Mouse (Mus musculus): ENCODE data around the gene Mrps18b. TPM values are rescaled to one million over a fixed set of nuclear protein-coding genes. Genes with fewer than 3 reads are reported as not detected.

Gene Mrps18b
- total RNA-seq, 2 experiments from 2014 or later = 53.8 to 55.4 TPM

Small RNA genes lying within 50 kb of the gene (microRNA-seq; reads per million reads assigned to microRNA genes)
- 0 to 0.72 reads per million in 2 experiments for gene Gm28033
- gene Mir1894 = 0 reads per million in 2 experiments
- gene Mir877 = 15.6 to 22.2 reads per million in 2 experiments

Other genes starting within 250 kb of the Mrps18b start
- gene Vars2, start 248.8 kb downstream of the Mrps18b start, total RNA-seq (2021) = 10 to 100 TPM; 12.5 to 12.9 TPM
- gene Gtf2h4, start 242.7 kb downstream of the Mrps18b start, total RNA-seq (2021) = 10 to 100 TPM; 15.3 to 19.0 TPM
- gene Ddr1, start 211.8 kb downstream of the Mrps18b start, total RNA-seq (2021) = 10 to 100 TPM; 12.7 to 15.0 TPM
- gene Ier3, start 94.7 kb downstream of the Mrps18b start, total RNA-seq (2021) = 1 to 10 TPM; 5.3 to 5.4 TPM
- 10 to 100 TPM; 44.0 to 44.1 TPM for gene Flot1, start 93.2 kb downstream of the Mrps18b start, total RNA-seq (2021)
- gene Tubb5, start 78.1 kb downstream of the Mrps18b start, total RNA-seq (2021) = 10 to 100 TPM; 34.7 to 38.6 TPM
- 1 to 10 TPM; 2.9 to 3.5 TPM for gene Mdc1, start 74.9 kb downstream of the Mrps18b start, total RNA-seq (2021)
- 1 to 10 TPM; 1.6 to 2.0 TPM for gene Nrm, start 55.1 kb downstream of the Mrps18b start, total RNA-seq (2021)
- gene Ppp1r18, start 50.8 kb downstream of the Mrps18b start, total RNA-seq (2021) = 1 to 10 TPM; 5.1 to 5.2 TPM
- gene Dhx16, start 36.6 kb downstream of the Mrps18b start, total RNA-seq (2021) = 10 to 100 TPM; 10.8 to 14.2 TPM
- 10 to 100 TPM; 59.6 to 63.8 TPM for gene 2310061I04Rik, start 19.0 kb downstream of the Mrps18b start, total RNA-seq (2021)
- gene Atat1, start 6.3 kb downstream of the Mrps18b start, total RNA-seq (2021) = 1 to 10 TPM; 3.0 to 3.2 TPM
- gene Ppp1r10, start within 50 bp of the Mrps18b start, total RNA-seq (2021) = 10 to 100 TPM; 17.8 to 19.2 TPM
- gene Abcf1, start 53.4 kb upstream of the Mrps18b start, total RNA-seq (2021) = 10 to 100 TPM; 64.3 to 70.2 TPM
- 10 to 100 TPM; 16.6 to 18.7 TPM for gene Gnl1, start 63.5 kb upstream of the Mrps18b start, total RNA-seq (2021)
- 1 to 10 TPM; 1.7 to 3.4 TPM for gene Prr3, start 63.8 kb upstream of the Mrps18b start, total RNA-seq (2021)
- 1 to 10 TPM in 1 of 2 experiments, under 1 TPM in 1; 0.84 to 2.1 TPM for gene H2-T24, start 104.2 kb upstream of the Mrps18b start, total RNA-seq (2021)
- 1 to 10 TPM; 7.7 to 8.3 TPM for gene H2-T23, start 116.5 kb upstream of the Mrps18b start, total RNA-seq (2021)
- gene H2-T22, start 126.4 kb upstream of the Mrps18b start, total RNA-seq (2021) = 1 to 10 TPM; 7.1 to 8.0 TPM
- gene Gm6034, start 126.6 kb upstream of the Mrps18b start, total RNA-seq (2021) = not detected
- gene Gm11127, start 142.0 kb upstream of the Mrps18b start, total RNA-seq (2021) = 1 to 10 TPM; 1.5 to 2.1 TPM
- gene Gm19684, start 205.3 kb upstream of the Mrps18b start, total RNA-seq (2021) = not detected
- gene Gm7030, start 213.0 kb upstream of the Mrps18b start, total RNA-seq (2021) = not detected